Mouse (Mus musculus) bone marrow, adult 2 months (tissue): ENCODE results near the gene Slc6a12.

Experiments
- CTCF ChIP-seq: fragments of 200-500 bp; IDR thresholded peaks from 2 replicates; pipeline ENCODE4 v1.5.1; 2011; ENCODE audit warnings: low read length, control low read depth; ENCODE audit not compliant: control insufficient read depth, insufficient read depth
- POLR2A ChIP-seq: fragments of 200-500 bp; IDR thresholded peaks from 2 replicates; pipeline ENCODE4 v1.6.1; 2011; ENCODE audit warnings: low read depth, mild to moderate bottlenecking, control low read depth, low read length, borderline replicate concordance; ENCODE audit not compliant: control insufficient read depth

GRCm38 (mm10) chr6:121385397-121385796 lies 42.5 kb downstream of the Slc6a12 start:
- TF ChIP-seq CTCF (no peak), POLR2A (no peak)
